Mouse (Mus musculus): ENCODE measurements around the gene Smim20. TPM values are rescaled to one million over a fixed set of nuclear protein-coding genes. Genes with fewer than 3 reads are reported as not detected.
A peak's percentile ranks its signal among the peaks of the same experiment; 100 is the strongest.

Gene Smim20
- polyA plus RNA-seq, 1 experiment: not detected

DNA sequence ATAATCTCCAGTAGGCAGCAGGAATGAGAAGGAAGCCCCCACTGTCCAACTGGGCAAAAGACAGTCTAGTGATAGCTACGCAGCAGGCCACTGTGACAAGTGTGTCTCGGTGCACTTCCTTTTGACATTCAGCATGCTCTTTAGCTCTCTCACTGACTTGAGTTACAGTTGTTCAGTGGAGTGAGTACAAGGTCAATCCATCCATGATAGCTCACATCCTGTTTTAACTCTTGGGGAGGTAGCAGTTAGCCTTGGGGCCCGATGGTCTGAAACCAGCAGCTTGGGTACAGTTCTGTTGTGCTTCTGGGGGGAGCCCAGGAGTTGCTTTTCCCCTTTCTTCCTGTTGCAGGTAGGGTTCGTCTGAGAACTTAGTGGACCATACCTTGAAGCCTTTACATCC is 5.7 kb downstream of the Smim20 start:
- 94% methylated on average over 4 of the region's 4 CpGs for WGBS
- TF ChIP-seq POLR2A (IDR thresholded peaks at IDR 0.05; ENCODE audit: insufficient read depth, low read depth, low read length): no peak
- no peak for TF ChIP-seq CTCF (IDR thresholded peaks at IDR 0.05; ENCODE audit: insufficient read depth, low read depth, low read length)
- Histone ChIP-seq H3K4me3 (ENCODE audit: insufficient read depth, low read depth, low read length) (no peak overlapping the region), H3K27ac (ENCODE audit: insufficient read depth, low read depth, low read length) (no peak overlapping the region), H3K4me1 (ENCODE audit: control insufficient read depth, insufficient read depth, low read length) (peaks cover 33% of the 10 kb centered on the region)

DNA sequence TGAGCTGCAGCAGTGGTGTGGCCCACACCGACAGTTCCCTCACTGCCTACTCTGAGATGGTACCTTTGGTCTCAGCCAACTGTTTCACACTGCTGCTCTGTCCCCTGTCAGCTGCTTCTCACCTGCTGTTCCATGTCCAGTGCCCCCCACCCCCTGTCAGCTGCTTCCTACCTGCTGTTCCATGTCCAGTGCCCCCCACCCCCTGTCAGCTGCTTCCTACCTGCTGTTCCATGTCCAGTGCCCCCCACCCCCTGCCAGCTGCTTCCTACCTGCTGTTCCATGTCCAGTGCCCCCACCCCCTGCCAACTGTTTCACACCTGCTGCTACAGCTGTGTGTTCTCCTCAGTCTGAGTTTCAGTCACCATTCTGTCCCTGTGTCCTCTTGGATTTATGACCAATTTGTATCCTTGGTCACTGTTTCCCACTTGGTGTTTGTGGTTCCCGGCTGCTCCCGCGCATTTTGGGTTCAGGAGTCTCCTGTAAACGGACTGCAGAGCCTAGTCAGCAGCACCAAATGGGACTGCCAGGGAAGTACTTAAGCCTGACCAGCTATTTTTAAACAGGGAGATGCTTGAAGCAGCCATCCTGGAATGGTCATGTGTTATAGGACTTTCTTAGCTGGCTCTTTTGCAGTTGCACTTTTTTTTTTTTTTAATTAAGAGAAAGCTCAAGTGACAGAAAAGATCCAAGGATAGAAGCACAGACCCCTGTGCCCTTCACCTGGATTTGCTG is 7.0 kb downstream of the Smim20 start:
- WGBS: 78% methylated on average over 5 of the region's 5 CpGs
- H3K4me3 ChIP-seq (ENCODE audit: insufficient read depth, low read depth, low read length): no peak overlapping the region
- H3K27ac ChIP-seq (ENCODE audit: insufficient read depth, low read depth, low read length): no peak overlapping the region
- no peak for TF ChIP-seq CTCF (IDR thresholded peaks at IDR 0.05; ENCODE audit: insufficient read depth, low read depth, low read length)
- no peak for TF ChIP-seq POLR2A (IDR thresholded peaks at IDR 0.05; ENCODE audit: insufficient read depth, low read depth, low read length)
- H3K4me1 ChIP-seq (ENCODE audit: control insufficient read depth, insufficient read depth, low read length): peaks cover 34% of the 10 kb centered on the region

DNA sequence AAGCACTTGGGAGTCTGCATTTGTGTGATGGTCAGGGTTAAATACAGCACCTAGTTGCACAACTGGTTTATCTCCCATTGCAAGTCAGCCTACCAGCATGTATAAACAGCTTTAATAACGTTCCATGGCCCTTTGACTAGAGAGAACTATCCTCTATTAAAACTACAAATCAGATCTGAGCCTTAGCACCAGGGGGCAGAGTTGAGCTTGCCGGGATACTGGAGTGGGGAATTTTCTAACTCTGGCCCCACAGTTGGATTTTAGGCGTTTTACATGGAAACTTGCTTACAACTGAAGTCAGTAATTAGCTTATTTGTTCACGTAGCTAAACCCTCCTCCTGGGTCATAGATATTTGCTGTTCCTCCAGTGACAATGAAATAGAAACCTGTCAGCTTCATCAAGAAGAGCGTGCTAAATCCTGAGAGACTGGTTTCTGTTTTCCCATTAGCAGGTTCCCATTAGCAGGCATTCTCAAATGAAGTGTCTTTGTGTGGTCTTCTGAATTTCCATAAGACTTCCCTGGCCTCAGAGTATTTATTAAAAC is 8.0 kb downstream of the Smim20 start:
- H3K4me3 ChIP-seq (ENCODE audit: insufficient read depth, low read depth, low read length): no peak overlapping the region
- TF ChIP-seq CTCF (IDR thresholded peaks at IDR 0.05; ENCODE audit: insufficient read depth, low read depth, low read length) (no peak), POLR2A (IDR thresholded peaks at IDR 0.05; ENCODE audit: insufficient read depth, low read depth, low read length) (no peak)
- no peak overlapping the region for H3K27ac ChIP-seq (ENCODE audit: insufficient read depth, low read depth, low read length)
- 37% methylated on average over 5 of the region's 5 CpGs for WGBS
- peaks cover 33% of the 10 kb centered on the region for H3K4me1 ChIP-seq (ENCODE audit: control insufficient read depth, insufficient read depth, low read length)

DNA sequence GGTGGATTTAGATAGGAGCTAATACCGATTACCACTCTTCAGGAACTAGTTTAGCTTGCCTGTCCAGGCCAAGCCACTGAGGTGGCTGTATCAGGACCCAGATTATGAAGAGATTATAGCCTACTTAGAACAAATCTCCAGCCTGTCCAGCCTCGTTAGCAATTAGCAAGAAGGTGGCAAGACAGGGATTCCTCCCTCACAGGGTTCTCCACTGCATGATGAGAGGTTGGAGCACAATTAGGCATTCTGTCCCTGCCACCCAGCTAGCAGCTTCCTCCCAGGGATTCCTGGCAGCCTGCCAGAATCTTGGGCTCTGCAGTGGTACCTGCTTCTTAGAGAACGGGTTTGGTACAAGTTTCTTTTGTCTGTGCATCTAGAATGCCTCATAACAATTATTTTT is 8.5 kb downstream of the Smim20 start:
- H3K4me3 ChIP-seq (ENCODE audit: insufficient read depth, low read depth, low read length): no peak overlapping the region
- WGBS: 35% methylated on average over 3 of the region's 3 CpGs
- H3K27ac ChIP-seq (ENCODE audit: insufficient read depth, low read depth, low read length): no peak overlapping the region
- TF ChIP-seq POLR2A (IDR thresholded peaks at IDR 0.05; ENCODE audit: insufficient read depth, low read depth, low read length) (no peak), CTCF (IDR thresholded peaks at IDR 0.05; ENCODE audit: insufficient read depth, low read depth, low read length) (no peak)
- H3K4me1 ChIP-seq (ENCODE audit: control insufficient read depth, insufficient read depth, low read length): peaks cover 33% of the 10 kb centered on the region

DNA sequence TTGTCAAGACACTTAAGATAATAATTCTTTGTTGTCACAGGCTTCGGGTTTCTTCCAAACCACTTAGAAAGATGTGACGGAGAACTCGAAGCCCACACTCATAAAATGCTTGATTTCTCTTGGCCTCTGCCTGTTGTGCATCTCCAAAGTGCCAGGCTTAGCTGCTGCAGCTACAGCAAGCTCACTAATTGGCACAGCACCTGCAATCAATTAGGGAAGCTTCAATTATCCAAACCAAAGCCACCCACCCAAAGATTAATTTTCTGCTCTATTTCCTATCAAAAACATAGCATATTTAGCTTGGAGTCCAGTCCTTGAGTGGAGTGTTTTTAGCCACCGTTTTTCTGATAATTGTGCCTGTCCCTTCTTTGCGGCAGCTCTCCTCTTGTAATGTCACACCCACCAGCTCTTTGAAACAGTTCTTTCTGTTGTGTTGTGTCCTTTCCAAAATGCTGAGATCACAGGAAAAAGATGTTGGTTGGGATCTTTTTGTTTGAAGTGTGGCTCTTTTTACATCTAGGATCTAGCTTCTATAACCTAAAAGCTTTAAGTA is 9.7 kb downstream of the Smim20 start:
- WGBS: 29% methylated on average over 5 of the region's 5 CpGs
- Histone ChIP-seq H3K4me1 (ENCODE audit: control insufficient read depth, insufficient read depth, low read length) (peaks cover 25% of the 10 kb centered on the region), H3K4me3 (ENCODE audit: insufficient read depth, low read depth, low read length) (no peak overlapping the region), H3K27ac (ENCODE audit: insufficient read depth, low read depth, low read length) (peak overlapping the region; percentile 76; the same call in 1 of the 2 replicates)
- no peak for TF ChIP-seq POLR2A (IDR thresholded peaks at IDR 0.05; ENCODE audit: insufficient read depth, low read depth, low read length)
- TF ChIP-seq CTCF (IDR thresholded peaks at IDR 0.05; ENCODE audit: insufficient read depth, low read depth, low read length): no peak

DNA sequence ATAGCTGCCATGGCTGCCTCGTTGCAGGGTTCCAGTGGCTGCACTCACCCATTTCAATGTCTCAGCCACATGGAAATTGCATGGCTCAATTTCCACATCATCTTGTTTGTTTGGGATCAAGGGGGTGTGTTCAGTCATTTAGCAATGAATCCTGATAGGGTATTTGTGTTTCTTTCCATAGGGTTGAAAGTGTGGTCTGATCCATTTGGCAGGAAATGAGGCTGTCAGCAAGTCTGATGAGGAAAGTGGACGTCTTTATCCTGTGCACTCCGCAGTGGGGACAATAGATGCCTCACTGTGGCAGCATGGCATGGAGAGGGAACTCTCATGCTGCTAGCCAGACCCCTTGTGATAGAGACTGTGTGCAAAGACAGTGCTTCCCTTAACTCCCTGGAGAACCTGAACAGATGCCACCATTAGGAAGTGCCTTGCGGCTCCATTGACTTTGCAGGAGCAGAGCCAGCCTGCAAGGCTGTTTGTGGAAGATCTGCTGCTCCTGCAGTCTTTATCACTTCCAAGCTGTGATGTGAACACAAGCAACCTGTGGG is 10.9 kb downstream of the Smim20 start:
- Histone ChIP-seq H3K27ac (ENCODE audit: insufficient read depth, low read depth, low read length) (no peak overlapping the region), H3K4me1 (ENCODE audit: control insufficient read depth, insufficient read depth, low read length) (peaks cover 24% of the 10 kb centered on the region), H3K4me3 (ENCODE audit: insufficient read depth, low read depth, low read length) (no peak overlapping the region)
- whole genome bisulfite sequencing: 62% methylated on average over 4 of the region's 4 CpGs
- no peak for TF ChIP-seq CTCF (IDR thresholded peaks at IDR 0.05; ENCODE audit: insufficient read depth, low read depth, low read length)
- no peak for TF ChIP-seq POLR2A (IDR thresholded peaks at IDR 0.05; ENCODE audit: insufficient read depth, low read depth, low read length)

DNA sequence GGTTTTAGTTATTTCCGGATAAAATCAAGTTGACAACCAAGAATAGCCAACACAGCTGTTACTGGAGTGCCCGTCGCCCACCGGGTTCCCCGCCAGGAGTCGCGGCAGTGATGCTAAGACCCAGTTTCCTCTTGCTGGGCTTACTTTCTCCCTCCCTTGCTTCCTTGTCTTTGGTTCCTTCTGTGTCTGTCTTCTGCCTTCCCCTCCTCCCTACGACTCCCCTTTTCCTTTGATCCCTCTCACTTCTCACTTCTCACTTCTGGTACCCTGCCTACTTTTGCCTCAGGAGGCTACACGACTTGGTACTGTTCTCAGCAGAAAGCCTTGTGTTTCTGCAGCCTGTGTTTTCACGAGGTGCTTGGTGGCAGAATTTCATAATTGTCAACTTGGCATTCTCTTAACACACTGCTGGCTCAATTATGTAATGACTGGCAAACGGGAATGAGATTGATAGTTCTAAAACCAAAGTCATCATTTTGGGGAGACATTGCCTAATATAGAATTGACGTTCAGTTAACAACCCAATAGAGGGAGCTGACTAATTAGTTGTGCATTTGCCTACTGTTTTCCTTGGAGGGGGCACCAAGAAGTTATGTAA is 12.4 kb downstream of the Smim20 start:
- H3K4me3 ChIP-seq (ENCODE audit: insufficient read depth, low read depth, low read length): no peak overlapping the region

DNA sequence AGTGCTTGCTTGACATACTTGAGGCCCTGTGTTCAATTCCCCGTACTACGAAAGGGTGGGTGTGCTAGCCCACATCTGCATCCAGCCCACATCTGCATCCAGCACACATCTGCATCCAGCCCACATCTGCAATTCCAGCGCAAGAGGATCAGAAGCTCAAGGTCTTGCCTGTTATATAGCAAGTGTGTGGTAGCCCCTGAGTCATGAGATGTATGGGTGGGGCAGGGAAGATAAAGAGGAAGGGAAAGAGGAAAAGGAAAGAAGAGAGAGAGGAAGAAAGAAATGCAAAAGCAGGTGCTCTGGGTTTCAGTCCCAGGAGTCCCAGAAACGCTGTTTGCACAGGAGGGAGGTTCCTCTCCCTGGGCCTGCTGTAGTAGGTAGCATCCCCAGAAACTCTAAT is 15.6 kb downstream of the Smim20 start:
- TF ChIP-seq POLR2A (IDR thresholded peaks at IDR 0.05; ENCODE audit: insufficient read depth, low read depth, low read length) (no peak), CTCF (IDR thresholded peaks at IDR 0.05; ENCODE audit: insufficient read depth, low read depth, low read length) (no peak)
- no peak overlapping the region for H3K27ac ChIP-seq (ENCODE audit: insufficient read depth, low read depth, low read length)
- 97% methylated on average over 4 of the region's 4 CpGs for WGBS
- H3K4me1 ChIP-seq (ENCODE audit: control insufficient read depth, insufficient read depth, low read length): peaks cover 7% of the 10 kb centered on the region
- H3K4me3 ChIP-seq (ENCODE audit: insufficient read depth, low read depth, low read length): no peak overlapping the region

More for the DNA sequence above, 12.4 kb downstream of the Smim20 start:
- Histone ChIP-seq H3K27ac (ENCODE audit: insufficient read depth, low read depth, low read length) (no peak overlapping the region), H3K4me1 (ENCODE audit: control insufficient read depth, insufficient read depth, low read length) (peaks cover 17% of the 10 kb centered on the region)
- whole genome bisulfite sequencing: 80% methylated on average over 12 of the region's 12 CpGs
- TF ChIP-seq CTCF (IDR thresholded peaks at IDR 0.05; ENCODE audit: insufficient read depth, low read depth, low read length) (no peak), POLR2A (IDR thresholded peaks at IDR 0.05; ENCODE audit: insufficient read depth, low read depth, low read length) (no peak)

DNA sequence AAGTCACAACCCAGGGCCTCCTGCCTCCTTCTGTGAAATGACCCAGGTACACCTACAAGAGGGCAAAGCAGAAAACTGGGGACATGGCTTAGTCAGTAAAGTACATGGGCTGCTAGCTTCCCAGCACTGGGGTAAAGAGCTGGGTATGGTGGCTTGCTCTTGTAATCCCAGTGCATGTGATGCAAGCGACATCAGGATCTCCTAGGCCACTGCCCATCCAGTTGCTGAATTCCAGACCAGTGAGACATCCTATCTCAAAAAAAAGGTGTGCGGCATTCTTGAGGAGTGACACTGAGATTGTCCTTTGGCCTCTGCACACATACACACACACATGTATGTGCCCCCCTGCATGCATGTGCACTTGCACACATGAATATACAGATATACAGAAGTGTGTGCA is 19.5 kb downstream of the Smim20 start:
- 100% methylated on average over 2 of the region's 2 CpGs for WGBS
- TF ChIP-seq POLR2A (IDR thresholded peaks at IDR 0.05; ENCODE audit: insufficient read depth, low read depth, low read length): no peak
- TF ChIP-seq CTCF (IDR thresholded peaks at IDR 0.05; ENCODE audit: insufficient read depth, low read depth, low read length): no peak
- H3K27ac ChIP-seq (ENCODE audit: insufficient read depth, low read depth, low read length): no peak overlapping the region
- no peaks in the 10 kb centered on the region for H3K4me1 ChIP-seq (ENCODE audit: control insufficient read depth, insufficient read depth, low read length)
- no peak overlapping the region for H3K4me3 ChIP-seq (ENCODE audit: insufficient read depth, low read depth, low read length)

All from olfactory bulb, adult 2 months (tissue).